Mouse (Mus musculus) intestine, embryonic 16.5 days (tissue): ENCODE results near the gene M6pr. TPM values are rescaled to one million over a fixed set of nuclear protein-coding genes. Genes with fewer than 3 reads are reported as not detected.
"Not testable (repeated sequence)": the region's sequence is repeated elsewhere in the genome, so short reads cannot be mapped to it uniquely, and the experiment has no call there.

ENCODE experiments used
- ATAC-seq: fragments of 200-750 bp; cut with Nextera tagmentation; 2 replicates; pipeline ENCODE4 v1.8.0; 2017; ENCODE audit warnings: moderate TSS enrichment, moderate library complexity
- H3K27ac ChIP-seq: fragments of 300-500 bp; sonication (generic); 2 replicates; pipeline ENCODE4 v1.5.1; 2014; ENCODE audit warnings: mild to moderate bottlenecking, low read length
- H3K27me3 ChIP-seq: fragments of 300-500 bp; sonication (generic); replicated peaks from 2 replicates; pipeline ENCODE4 v1.6.1; 2014; ENCODE audit warnings: low read length, control low read depth, mixed read lengths; ENCODE audit not compliant: control insufficient read depth, insufficient read depth
- H3K36me3 ChIP-seq: fragments of 300-500 bp; sonication (generic); 2 replicates; pipeline ENCODE4 v1.6.1; 2014; ENCODE audit warnings: low read length, control low read depth; ENCODE audit not compliant: control insufficient read depth, insufficient read depth
- H3K4me1 ChIP-seq: fragments of 300-500 bp; sonication (generic); 2 replicates; pipeline ENCODE4 v1.6.1; 2014; ENCODE audit warnings: low read length, control low read depth, mixed read lengths; ENCODE audit not compliant: control insufficient read depth, insufficient read depth
- H3K4me2 ChIP-seq: fragments of 300-500 bp; sonication (generic); 2 replicates; pipeline ENCODE4 v1.6.1; 2014; ENCODE audit warnings: low read depth, low read length, control low read depth
- H3K4me3 ChIP-seq: fragments of 300-500 bp; sonication (generic); 2 replicates; pipeline ENCODE4 v1.5.1; 2014; ENCODE audit warnings: mild to moderate bottlenecking, low read length
- H3K9ac ChIP-seq: fragments of 300-500 bp; sonication (generic); 2 replicates; pipeline ENCODE4 v1.6.1; 2014; ENCODE audit warnings: low read depth, low read length
- H3K9me3 ChIP-seq: fragments of 300-500 bp; sonication (generic); 2 replicates; pipeline ENCODE4 v1.6.1; 2016; ENCODE audit warnings: low read length, control low read depth; ENCODE audit not compliant: control insufficient read depth
- WGBS: fragments of 180-500 bp; shearing (Covaris S2); extraction: QIAGEN DNeasy Blood & Tissue Kit; methylation state at CpG from one replicate; pipeline ENCODE4 v1.1.7; 2014; 5-methylcytosine and 5-hydroxymethylcytosine counted together
- polyA plus RNA-seq: library from polyadenylated mRNA; unstranded; fragments of >200 nt; fragmentation: Nextera tagmentation; extraction: Ambion mirVana; gene quantifications from 2 replicates; pipeline ENCODE4 v1.2.1, GENCODE M21; 2015

The M6pr gene
- polyA plus RNA-seq, 1 experiment from 2014 or later, result 147 TPM

DNA sequence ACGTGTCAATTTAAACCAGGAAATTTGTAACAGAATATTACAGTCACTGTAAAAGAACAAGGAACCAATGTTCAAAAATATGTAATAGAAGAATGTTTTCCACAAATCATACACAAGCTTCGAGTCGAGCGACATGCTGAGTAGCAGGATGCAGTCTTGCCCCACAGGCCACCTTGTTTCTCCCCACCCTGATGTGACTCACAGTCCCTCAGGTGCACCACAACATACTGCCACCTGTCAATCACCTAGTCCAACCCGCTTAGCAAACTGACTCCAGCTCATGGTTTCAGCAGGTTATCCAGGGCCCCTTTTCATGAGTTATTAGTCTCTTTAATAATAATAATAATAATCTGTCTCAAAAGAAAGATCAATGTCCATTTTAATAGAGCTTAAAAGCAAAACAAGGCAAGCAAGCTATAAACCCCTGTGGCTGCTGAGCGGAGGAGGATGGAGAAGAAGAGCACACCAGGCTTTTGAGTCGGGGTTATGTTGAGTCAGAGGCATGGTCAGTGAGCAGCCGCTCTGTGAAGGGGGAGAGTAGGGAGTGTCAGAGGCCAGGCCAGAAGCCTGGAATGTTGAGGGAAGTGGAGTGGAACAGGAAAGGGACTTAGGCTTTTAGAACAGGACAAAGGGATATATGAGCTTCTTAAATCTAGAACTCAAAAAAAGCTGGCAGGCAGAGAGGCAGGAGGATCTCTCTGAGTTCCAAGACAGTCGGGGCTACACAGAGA lies 36.0 kb downstream of the M6pr start:
- ATAC-seq, result no peak

GRCm38 (mm10) chr6:122345731-122346130 lies 37.2 kb downstream of the M6pr start:
- 72% methylated on average over 6 of the region's 6 CpGs for WGBS
- no peak overlapping the region for H3K27ac ChIP-seq
- no peak overlapping the region for H3K4me2 ChIP-seq
- no peaks in the 10 kb centered on the region for H3K27me3 ChIP-seq
- no peak for ATAC-seq
- H3K4me3 ChIP-seq, result no peak overlapping the region
- no peak overlapping the region for H3K9ac ChIP-seq
- no peaks in the 10 kb centered on the region for H3K36me3 ChIP-seq
- H3K9me3 ChIP-seq, result no peaks in the 10 kb centered on the region
- H3K4me1 ChIP-seq, result no peaks in the 10 kb centered on the region

More for the DNA sequence above, 36.0 kb downstream of the M6pr start:
- Histone ChIP-seq H3K4me1 (no peaks in the 10 kb centered on the region), H3K4me3 (no peak overlapping the region), H3K4me2 (no peak overlapping the region), H3K27me3 (no peaks in the 10 kb centered on the region), H3K9me3 (no peaks in the 10 kb centered on the region), H3K27ac (no peak overlapping the region), H3K36me3 (no peaks in the 10 kb centered on the region), H3K9ac (no peak overlapping the region)
- WGBS, result 46% methylated on average over 9 of the region's 9 CpGs

- WGBS, result 80% methylated on average over 6 of the region's 7 CpGs
- H3K36me3 ChIP-seq, result no peaks in the 10 kb centered on the region
- ATAC-seq, result no peak
- no peaks in the 10 kb centered on the region for H3K27me3 ChIP-seq
- no peak overlapping the region for H3K4me3 ChIP-seq
- no peaks in the 10 kb centered on the region for H3K4me1 ChIP-seq
- H3K9ac ChIP-seq, result no peak overlapping the region
- H3K4me2 ChIP-seq, result no peak overlapping the region
- H3K27ac ChIP-seq, result no peak overlapping the region
- H3K9me3 ChIP-seq, result no peaks in the 10 kb centered on the region
Measured at GRCm38 (mm10) chr6:122346399-122346798, 37.9 kb downstream of the M6pr start.

DNA sequence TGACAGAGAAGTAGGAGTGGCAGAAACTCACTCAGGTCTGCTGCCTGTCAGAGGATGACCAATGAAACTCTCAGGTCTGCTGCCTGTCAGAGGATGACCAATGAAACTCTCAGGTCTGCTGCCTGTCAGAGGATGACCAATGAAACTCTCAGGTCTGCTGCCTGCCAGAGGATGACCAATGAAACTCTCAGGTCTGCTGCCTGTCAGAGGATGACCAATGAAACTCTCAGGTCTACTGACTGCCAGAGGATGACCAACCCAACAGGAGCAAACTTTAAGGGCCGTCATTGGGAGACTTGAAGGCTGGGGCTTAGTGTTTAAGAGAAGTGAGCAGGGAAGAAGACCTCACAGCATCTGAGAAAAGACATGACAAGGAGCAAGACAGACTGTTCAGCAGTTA lies 38.8 kb downstream of the M6pr start:
- H3K36me3 ChIP-seq, ATAC-seq, H3K9me3 ChIP-seq, H3K27ac ChIP-seq, H3K4me3 ChIP-seq, H3K4me2 ChIP-seq, H3K27me3 ChIP-seq, H3K4me1 ChIP-seq, H3K9ac ChIP-seq: not testable (repeated sequence)
- WGBS, result 50% methylated on average over 1 of the region's 1 CpGs

- Histone ChIP-seq H3K4me3 (no peak overlapping the region), H3K27me3 (no peaks in the 10 kb centered on the region), H3K9ac (no peak overlapping the region), H3K9me3 (no peaks in the 10 kb centered on the region), H3K4me2 (no peak overlapping the region), H3K27ac (no peak overlapping the region), H3K36me3 (no peaks in the 10 kb centered on the region), H3K4me1 (no peaks in the 10 kb centered on the region)
- no peak for ATAC-seq
- WGBS, result 58% methylated on average over 9 of the region's 9 CpGs
Measured at GRCm38 (mm10) chr6:122355909-122356308, 47.4 kb downstream of the M6pr start.

DNA sequence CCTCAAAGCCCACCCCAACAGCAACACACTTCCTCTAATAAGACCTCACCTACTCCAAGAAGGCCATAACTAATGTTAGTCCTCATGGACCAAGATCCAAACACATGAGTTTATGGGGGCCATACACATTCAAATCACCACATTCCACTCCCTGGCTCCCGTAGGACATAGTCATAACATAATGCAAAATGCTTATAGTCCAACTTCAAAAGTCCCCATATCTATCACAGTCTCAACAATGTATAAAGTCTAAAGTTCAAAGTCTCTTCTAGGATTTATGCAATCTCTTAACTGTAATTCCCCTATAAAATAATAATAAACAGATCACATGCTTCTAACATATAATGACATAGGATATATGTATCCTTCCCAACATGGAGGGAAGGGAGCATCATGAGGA lies 48.6 kb downstream of the M6pr start:
- no peaks in the 10 kb centered on the region for H3K36me3 ChIP-seq
- H3K27ac ChIP-seq, result no peak overlapping the region
- no peak overlapping the region for H3K4me2 ChIP-seq
- no peaks in the 10 kb centered on the region for H3K4me1 ChIP-seq
- no peaks in the 10 kb centered on the region for H3K27me3 ChIP-seq
- no peak overlapping the region for H3K4me3 ChIP-seq
- WGBS, result 58% methylated on average over 1 of the region's 1 CpGs
- no peak overlapping the region for H3K9ac ChIP-seq
- peak; percentile 50; the same call in 1 of the 2 replicates for ATAC-seq
- H3K9me3 ChIP-seq, result no peaks in the 10 kb centered on the region

DNA sequence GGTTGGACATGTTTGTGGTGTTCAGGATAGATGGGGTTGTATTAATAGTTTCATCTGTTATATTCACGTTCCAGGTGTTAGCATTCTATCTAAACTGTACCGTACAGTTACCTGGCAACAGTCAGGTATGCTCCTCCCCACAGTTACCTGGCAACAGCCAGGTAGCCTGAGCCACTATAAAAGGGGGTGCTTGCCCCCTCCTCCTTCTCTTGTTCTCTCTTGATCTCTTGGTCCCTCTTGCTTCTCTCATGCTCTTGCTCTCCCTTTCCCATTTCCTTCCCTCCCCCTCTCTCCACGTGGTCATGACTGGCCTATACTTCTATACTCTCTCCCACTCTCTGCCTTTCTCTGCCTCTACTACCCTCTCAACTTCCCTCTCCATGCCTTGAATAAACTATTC lies 57.2 kb downstream of the M6pr start:
- Histone ChIP-seq H3K9me3 (no peaks in the 10 kb centered on the region), H3K36me3 (no peaks in the 10 kb centered on the region), H3K4me1 (no peaks in the 10 kb centered on the region), H3K4me3 (no peak overlapping the region), H3K27me3 (no peaks in the 10 kb centered on the region), H3K27ac (no peak overlapping the region), H3K9ac (no peak overlapping the region), H3K4me2 (no peak overlapping the region)
- no peak for ATAC-seq
- WGBS, result 52% methylated on average over 3 of the region's 3 CpGs

- WGBS, result 45% methylated on average over 2 of the region's 2 CpGs
- ATAC-seq, result no peak
- Histone ChIP-seq H3K9ac (no peak overlapping the region), H3K9me3 (no peaks in the 10 kb centered on the region), H3K27ac (no peak overlapping the region), H3K4me3 (no peak overlapping the region), H3K4me1 (no peaks in the 10 kb centered on the region), H3K27me3 (no peaks in the 10 kb centered on the region), H3K4me2 (no peak overlapping the region), H3K36me3 (no peaks in the 10 kb centered on the region)
Measured at GRCm38 (mm10) chr6:122366287-122366686, 57.8 kb downstream of the M6pr start.

DNA sequence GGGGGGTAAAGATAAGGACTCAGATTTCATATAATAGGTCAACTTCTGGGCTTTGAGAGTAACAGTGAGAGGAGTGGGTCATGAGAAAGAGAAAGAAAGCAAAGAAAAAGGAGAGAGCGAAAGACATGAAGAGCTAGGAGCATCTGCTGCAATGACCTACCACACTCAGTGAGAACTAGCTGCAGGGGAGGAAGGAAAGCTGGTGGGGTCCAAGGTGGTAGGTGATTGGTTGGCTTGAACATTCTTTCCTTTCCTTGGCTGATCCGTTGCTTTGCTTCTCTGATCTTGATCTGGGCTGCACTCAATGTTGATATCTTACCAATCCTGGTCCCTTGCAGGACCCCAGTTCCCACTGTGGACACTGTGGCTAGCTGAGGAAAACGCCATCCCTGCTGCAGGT lies 58.5 kb downstream of the M6pr start:
- Histone ChIP-seq H3K9me3 (no peaks in the 10 kb centered on the region), H3K27me3 (no peaks in the 10 kb centered on the region), H3K4me1 (no peaks in the 10 kb centered on the region), H3K36me3 (no peaks in the 10 kb centered on the region), H3K4me3 (no peak overlapping the region), H3K9ac (no peak overlapping the region), H3K27ac (no peak overlapping the region), H3K4me2 (no peak overlapping the region)
- no peak for ATAC-seq
- 46% methylated on average over 3 of the region's 3 CpGs for WGBS
